Mouse (Mus musculus): Measurements from ENCODE around the gene Ssbp4. TPM values are rescaled to one million over a fixed set of nuclear protein-coding genes. Genes with fewer than 3 reads are reported as not detected.

The Ssbp4 gene
- polyA plus RNA-seq, 2 experiments, result 151 to 163 TPM

- H3K9ac ChIP-seq (ENCODE audit: low read depth, low read length, severe bottlenecking), result peak overlapping the region; percentile 76
- no peaks in the 10 kb centered on the region for H3K9me3 ChIP-seq (ENCODE audit: control insufficient read depth, low read length)
- WGBS, result 3% methylated on average over 19 of the region's 29 CpGs
- H3K36me3 ChIP-seq (ENCODE audit: control insufficient read depth, insufficient read depth, low read length), result peaks cover 26% of the 10 kb centered on the region
- H3K27me3 ChIP-seq (ENCODE audit: control insufficient read depth, insufficient read depth, low read length), result no peaks in the 10 kb centered on the region
- peak overlapping the region; percentile 86 for H3K4me2 ChIP-seq (replicated peaks; ENCODE audit: low read depth, low read length, severe bottlenecking)
- peak overlapping the region; percentile 46 for H3K4me3 ChIP-seq (replicated peaks; ENCODE audit: low read length)
- peak; percentile 17; the same call in 1 of the 2 replicates for ATAC-seq (ENCODE audit: low FRiP score, low read depth)
- TF ChIP-seq POLR2A (IDR thresholded peaks at IDR 0.05; ENCODE audit: borderline replicate concordance, extremely low read depth, insufficient read depth, insufficient read length), result no peak
- H3K4me1 ChIP-seq (ENCODE audit: control insufficient read depth, insufficient read depth, low read length), result peaks cover 44% of the 10 kb centered on the region
- peak overlapping the region; percentile 43; the same call in 1 of the 2 replicates for H3K27ac ChIP-seq (replicated peaks; ENCODE audit: low read depth, low read length)
- DNase-seq (ENCODE audit: low spot score), result peak; percentile 67
Observed at GRCm38 (mm10) chr8:70598283-70598682, 10.4 kb downstream of the Ssbp4 start.

- no peak for ATAC-seq (ENCODE audit: low FRiP score, low read depth)
- no peaks in the 10 kb centered on the region for H3K9me3 ChIP-seq (ENCODE audit: control insufficient read depth, low read length)
- H3K4me1 ChIP-seq (ENCODE audit: control insufficient read depth, insufficient read depth, low read length), result peaks cover 45% of the 10 kb centered on the region
- peak overlapping the region; percentile 46 for H3K4me3 ChIP-seq (replicated peaks; ENCODE audit: low read length)
- peaks cover 22% of the 10 kb centered on the region for H3K36me3 ChIP-seq (ENCODE audit: control insufficient read depth, insufficient read depth, low read length)
- no peak for DNase-seq (ENCODE audit: low spot score)
- H3K9ac ChIP-seq (ENCODE audit: low read depth, low read length, severe bottlenecking), result peak overlapping the region; percentile 76
- H3K4me2 ChIP-seq (replicated peaks; ENCODE audit: low read depth, low read length, severe bottlenecking), result peak overlapping the region; percentile 86
- TF ChIP-seq POLR2A (IDR thresholded peaks at IDR 0.05; ENCODE audit: borderline replicate concordance, extremely low read depth, insufficient read depth, insufficient read length), result no peak
- 8% methylated on average over 37 of the region's 68 CpGs for WGBS
- H3K27me3 ChIP-seq (ENCODE audit: control insufficient read depth, insufficient read depth, low read length), result no peaks in the 10 kb centered on the region
- 0 out of 2 replicates have a peak overlapping the region, but pooled peaks have one; percentile 43 for H3K27ac ChIP-seq (replicated peaks; ENCODE audit: low read depth, low read length)
Observed at GRCm38 (mm10) chr8:70597417-70598272, 11.0 kb downstream of the Ssbp4 start.

- ATAC-seq (ENCODE audit: low FRiP score, low read depth) (no peak), DNase-seq (ENCODE audit: low spot score) (no peak)
- Histone ChIP-seq H3K4me1 (ENCODE audit: control insufficient read depth, insufficient read depth, low read length) (peaks cover 45% of the 10 kb centered on the region), H3K9ac (ENCODE audit: low read depth, low read length, severe bottlenecking) (peak overlapping the region; percentile 76; the same call in 1 of the 2 replicates), H3K4me3 (replicated peaks; ENCODE audit: low read length) (peak overlapping the region; percentile 46), H3K36me3 (ENCODE audit: control insufficient read depth, insufficient read depth, low read length) (peaks cover 22% of the 10 kb centered on the region), H3K27me3 (ENCODE audit: control insufficient read depth, insufficient read depth, low read length) (no peaks in the 10 kb centered on the region), H3K4me2 (replicated peaks; ENCODE audit: low read depth, low read length, severe bottlenecking) (peak overlapping the region; percentile 86), H3K27ac (replicated peaks; ENCODE audit: low read depth, low read length) (no peak overlapping the region), H3K9me3 (ENCODE audit: control insufficient read depth, low read length) (no peaks in the 10 kb centered on the region)
- WGBS, result 85% methylated on average over 17 of the region's 17 CpGs
- TF ChIP-seq POLR2A (IDR thresholded peaks at IDR 0.05; ENCODE audit: borderline replicate concordance, extremely low read depth, insufficient read depth, insufficient read length), result no peak
Observed at GRCm38 (mm10) chr8:70596775-70597416, 11.8 kb downstream of the Ssbp4 start.

GRCm38 (mm10) chr8:70596216-70596615 is 12.5 kb downstream of the Ssbp4 start:
- ATAC-seq (ENCODE audit: low FRiP score, low read depth), result no peak
- Histone ChIP-seq H3K9ac (ENCODE audit: low read depth, low read length, severe bottlenecking) (no peak overlapping the region), H3K27ac (replicated peaks; ENCODE audit: low read depth, low read length) (no peak overlapping the region), H3K36me3 (ENCODE audit: control insufficient read depth, insufficient read depth, low read length) (peaks cover 29% of the 10 kb centered on the region), H3K4me2 (replicated peaks; ENCODE audit: low read depth, low read length, severe bottlenecking) (no peak overlapping the region), H3K27me3 (ENCODE audit: control insufficient read depth, insufficient read depth, low read length) (no peaks in the 10 kb centered on the region), H3K4me3 (replicated peaks; ENCODE audit: low read length) (no peak overlapping the region), H3K4me1 (ENCODE audit: control insufficient read depth, insufficient read depth, low read length) (peaks cover 40% of the 10 kb centered on the region), H3K9me3 (ENCODE audit: control insufficient read depth, low read length) (no peaks in the 10 kb centered on the region)
- no peak for TF ChIP-seq POLR2A (IDR thresholded peaks at IDR 0.05; ENCODE audit: borderline replicate concordance, extremely low read depth, insufficient read depth, insufficient read length)
- 90% methylated on average over 18 of the region's 18 CpGs for WGBS
- DNase-seq (ENCODE audit: low spot score), result no peak

GRCm38 (mm10) chr8:70595811-70596210 is 12.9 kb downstream of the Ssbp4 start:
- H3K27ac ChIP-seq (replicated peaks; ENCODE audit: low read depth, low read length), result no peak overlapping the region
- peaks cover 32% of the 10 kb centered on the region for H3K36me3 ChIP-seq (ENCODE audit: control insufficient read depth, insufficient read depth, low read length)
- 93% methylated on average over 12 of the region's 12 CpGs for WGBS
- H3K9ac ChIP-seq (ENCODE audit: low read depth, low read length, severe bottlenecking), result no peak overlapping the region
- TF ChIP-seq POLR2A (IDR thresholded peaks at IDR 0.05; ENCODE audit: borderline replicate concordance, extremely low read depth, insufficient read depth, insufficient read length), result no peak
- no peaks in the 10 kb centered on the region for H3K27me3 ChIP-seq (ENCODE audit: control insufficient read depth, insufficient read depth, low read length)
- H3K4me1 ChIP-seq (ENCODE audit: control insufficient read depth, insufficient read depth, low read length), result peaks cover 38% of the 10 kb centered on the region
- ATAC-seq (ENCODE audit: low FRiP score, low read depth) (no peak), DNase-seq (ENCODE audit: low spot score) (no peak)
- H3K4me2 ChIP-seq (replicated peaks; ENCODE audit: low read depth, low read length, severe bottlenecking), result peak overlapping the region; percentile 95; the same call in 1 of the 2 replicates
- H3K9me3 ChIP-seq (ENCODE audit: control insufficient read depth, low read length), result no peaks in the 10 kb centered on the region
- peak overlapping the region; percentile 72; the same call in 1 of the 2 replicates for H3K4me3 ChIP-seq (replicated peaks; ENCODE audit: low read length)
